Mouse (Mus musculus) forebrain, embryonic 12.5 days (tissue): ENCODE results near the gene Lrrc20. TPM values are rescaled to one million over a fixed set of nuclear protein-coding genes. Genes with fewer than 3 reads are reported as not detected.

Source experiments
- ATAC-seq: fragments of 200-750 bp; cut with Nextera tagmentation; 2 replicates; pipeline ENCODE4 v1.8.0; 2017; ENCODE audit warnings: moderate TSS enrichment; ENCODE audit not compliant: low FRiP score
- H3K27ac ChIP-seq: fragments of 300-500 bp; sonication (generic); 2 replicates; pipeline ENCODE4 v1.5.1; 2016; ENCODE audit warnings: mild to moderate bottlenecking
- H3K27me3 ChIP-seq: fragments of 300-500 bp; sonication (generic); 2 replicates; pipeline ENCODE4 v1.6.1; 2016; ENCODE audit warnings: mild to moderate bottlenecking
- H3K36me3 ChIP-seq: fragments of 300-500 bp; sonication (generic); replicated peaks from 2 replicates; pipeline ENCODE4 v1.6.1; 2016; ENCODE audit warnings: mild to moderate bottlenecking
- H3K4me1 ChIP-seq: fragments of 300-500 bp; sonication (generic); 2 replicates; pipeline ENCODE4 v1.6.1; 2016
- H3K4me2 ChIP-seq: fragments of 300-500 bp; sonication (generic); 2 replicates; pipeline ENCODE4 v1.6.1; 2016; ENCODE audit warnings: mild to moderate bottlenecking, moderate library complexity
- H3K4me3 ChIP-seq: fragments of 300-500 bp; sonication (generic); replicated peaks from 2 replicates; pipeline ENCODE4 v1.5.1; 2016; ENCODE audit warnings: mild to moderate bottlenecking
- H3K9ac ChIP-seq: fragments of 300-500 bp; sonication (generic); 2 replicates; pipeline ENCODE4 v1.6.1; 2016; ENCODE audit warnings: mild to moderate bottlenecking
- H3K9me3 ChIP-seq: fragments of 300-500 bp; sonication (generic); 2 replicates; pipeline ENCODE4 v1.6.1; 2016
- WGBS: fragments of 180-500 bp; shearing (Covaris S2); methylation state at CpG from one replicate; pipeline ENCODE4 v1.1.7; 2016; 5-methylcytosine and 5-hydroxymethylcytosine counted together
- polyA plus RNA-seq: library from polyadenylated mRNA; unstranded; fragments of >200 nt; fragmentation: Nextera tagmentation; extraction: Ambion mirVana; gene quantifications from 2 replicates; pipeline ENCODE4 v1.2.1, GENCODE M21; 2016

Lrrc20 gene
- polyA plus RNA-seq, 1 experiment from 2014 or later: 14.4 TPM

GRCm38 (mm10) chr10:61533285-61533684 lies 57.7 kb downstream of the Lrrc20 start:
- Histone ChIP-seq H3K27me3 (no peaks in the 10 kb centered on the region; the same call in 1 of the 2 replicates), H3K9ac (no peak overlapping the region), H3K4me2 (no peak overlapping the region), H3K9me3 (no peaks in the 10 kb centered on the region), H3K4me1 (peaks cover 64% of the 10 kb centered on the region), H3K27ac (peak overlapping the region; percentile 94; the same call in 1 of the 2 replicates), H3K4me3 (no peak overlapping the region), H3K36me3 (peaks cover 2% of the 10 kb centered on the region)
- no peak for ATAC-seq
- WGBS: 71% methylated on average over 7 of the region's 7 CpGs

GRCm38 (mm10) chr10:61534371-61535101 lies 58.9 kb downstream of the Lrrc20 start:
- Histone ChIP-seq H3K4me3 (no peak overlapping the region), H3K4me2 (peak overlapping the region; percentile 13; the same call in 1 of the 2 replicates), H3K9ac (no peak overlapping the region; the same call in 1 of the 2 replicates), H3K9me3 (no peaks in the 10 kb centered on the region), H3K36me3 (no peaks in the 10 kb centered on the region), H3K4me1 (peaks cover 69% of the 10 kb centered on the region), H3K27ac (peak overlapping the region; percentile 94), H3K27me3 (no peaks in the 10 kb centered on the region)
- WGBS: 26% methylated on average over 3 of the region's 3 CpGs
- peak; percentile 84 for ATAC-seq

GRCm38 (mm10) chr10:61535441-61535840 lies 59.8 kb downstream of the Lrrc20 start:
- Histone ChIP-seq H3K9ac (0 out of 2 replicates have a peak overlapping the region, but pooled peaks have one; percentile 7), H3K4me2 (no peak overlapping the region), H3K9me3 (no peaks in the 10 kb centered on the region), H3K36me3 (no peaks in the 10 kb centered on the region), H3K27me3 (no peaks in the 10 kb centered on the region), H3K4me1 (peaks cover 61% of the 10 kb centered on the region), H3K27ac (peak overlapping the region; percentile 94), H3K4me3 (no peak overlapping the region)
- ATAC-seq: no peak
- WGBS: 73% methylated on average over 4 of the region's 4 CpGs

GRCm38 (mm10) chr10:61536130-61537035 lies 60.8 kb downstream of the Lrrc20 start:
- Histone ChIP-seq H3K9ac (no peak overlapping the region), H3K4me2 (no peak overlapping the region), H3K27ac (peak overlapping the region; percentile 94), H3K4me1 (peaks cover 56% of the 10 kb centered on the region), H3K4me3 (no peak overlapping the region), H3K36me3 (no peaks in the 10 kb centered on the region), H3K9me3 (no peaks in the 10 kb centered on the region), H3K27me3 (no peaks in the 10 kb centered on the region)
- ATAC-seq: no peak
- 44% methylated on average over 20 of the region's 20 CpGs for WGBS

- Histone ChIP-seq H3K9ac (no peak overlapping the region), H3K4me1 (peaks cover 56% of the 10 kb centered on the region), H3K36me3 (0 out of 2 replicates have a peak, but pooled peaks cover 2% of the 10 kb centered on the region), H3K9me3 (no peaks in the 10 kb centered on the region), H3K27ac (peak overlapping the region; percentile 94; the same call in 1 of the 2 replicates), H3K4me3 (no peak overlapping the region), H3K27me3 (no peaks in the 10 kb centered on the region), H3K4me2 (no peak overlapping the region)
- no peak for ATAC-seq
- WGBS: 84% methylated on average over 5 of the region's 5 CpGs
Observed at GRCm38 (mm10) chr10:61537036-61537380, 61.4 kb downstream of the Lrrc20 start.

- Histone ChIP-seq H3K4me3 (no peak overlapping the region), H3K9me3 (no peaks in the 10 kb centered on the region), H3K36me3 (0 out of 2 replicates have a peak, but pooled peaks cover 2% of the 10 kb centered on the region), H3K4me2 (0 out of 2 replicates have a peak overlapping the region, but pooled peaks have one; percentile 8), H3K27ac (no peak overlapping the region), H3K4me1 (peaks cover 57% of the 10 kb centered on the region), H3K27me3 (no peaks in the 10 kb centered on the region), H3K9ac (no peak overlapping the region)
- WGBS: 17% methylated on average over 4 of the region's 4 CpGs
- no peak for ATAC-seq
Observed at GRCm38 (mm10) chr10:61538446-61538845, 62.8 kb downstream of the Lrrc20 start.

GRCm38 (mm10) chr10:61544127-61544862 lies 68.7 kb downstream of the Lrrc20 start:
- Histone ChIP-seq H3K4me3 (no peak overlapping the region), H3K27me3 (no peaks in the 10 kb centered on the region), H3K4me2 (no peak overlapping the region), H3K27ac (no peak overlapping the region), H3K9ac (no peak overlapping the region), H3K36me3 (0 out of 2 replicates have a peak, but pooled peaks cover 2% of the 10 kb centered on the region), H3K9me3 (no peaks in the 10 kb centered on the region), H3K4me1 (peaks cover 20% of the 10 kb centered on the region)
- ATAC-seq: 0 out of 2 replicates have a peak, but pooled peaks have one; percentile 17
- WGBS: 66% methylated on average over 12 of the region's 12 CpGs

GRCm38 (mm10) chr10:61544863-61545240 lies 69.3 kb downstream of the Lrrc20 start:
- peaks cover 20% of the 10 kb centered on the region for H3K4me1 ChIP-seq
- H3K9ac ChIP-seq: no peak overlapping the region
- no peaks in the 10 kb centered on the region for H3K9me3 ChIP-seq
- H3K36me3 ChIP-seq: 0 out of 2 replicates have a peak, but pooled peaks cover 2% of the 10 kb centered on the region
- no peak for ATAC-seq
- 82% methylated on average over 9 of the region's 9 CpGs for WGBS
- H3K4me3 ChIP-seq: no peak overlapping the region
- no peaks in the 10 kb centered on the region for H3K27me3 ChIP-seq
- no peak overlapping the region for H3K4me2 ChIP-seq
- no peak overlapping the region for H3K27ac ChIP-seq

GRCm38 (mm10) chr10:61550106-61550505 lies 74.5 kb downstream of the Lrrc20 start:
- 0 out of 2 replicates have a peak, but pooled peaks have one; percentile 49 for ATAC-seq
- no peaks in the 10 kb centered on the region for H3K9me3 ChIP-seq
- no peak overlapping the region for H3K4me3 ChIP-seq
- H3K4me2 ChIP-seq: no peak overlapping the region
- no peak overlapping the region for H3K27ac ChIP-seq
- H3K36me3 ChIP-seq: no peaks in the 10 kb centered on the region
- H3K9ac ChIP-seq: no peak overlapping the region
- peaks cover 6% of the 10 kb centered on the region for H3K4me1 ChIP-seq
- 76% methylated on average over 8 of the region's 8 CpGs for WGBS
- no peaks in the 10 kb centered on the region for H3K27me3 ChIP-seq

GRCm38 (mm10) chr10:61555155-61555554 lies 79.6 kb downstream of the Lrrc20 start:
- no peaks in the 10 kb centered on the region for H3K27me3 ChIP-seq
- H3K36me3 ChIP-seq: 0 out of 2 replicates have a peak, but pooled peaks cover 4% of the 10 kb centered on the region
- ATAC-seq: no peak
- no peak overlapping the region for H3K4me2 ChIP-seq
- H3K27ac ChIP-seq: no peak overlapping the region
- no peak overlapping the region for H3K4me3 ChIP-seq
- peaks cover 2% of the 10 kb centered on the region for H3K4me1 ChIP-seq
- H3K9me3 ChIP-seq: no peaks in the 10 kb centered on the region
- H3K9ac ChIP-seq: no peak overlapping the region
- whole genome bisulfite sequencing: 94% methylated on average over 6 of the region's 6 CpGs

GRCm38 (mm10) chr10:61558631-61559030 lies 83.0 kb downstream of the Lrrc20 start:
- H3K27ac ChIP-seq: no peak overlapping the region
- H3K9me3 ChIP-seq: no peaks in the 10 kb centered on the region
- H3K36me3 ChIP-seq: 0 out of 2 replicates have a peak, but pooled peaks cover 4% of the 10 kb centered on the region
- no peak for ATAC-seq
- H3K9ac ChIP-seq: no peak overlapping the region
- no peak overlapping the region for H3K4me3 ChIP-seq
- WGBS: 83% methylated on average over 2 of the region's 2 CpGs
- H3K4me1 ChIP-seq: no peaks in the 10 kb centered on the region
- H3K27me3 ChIP-seq: no peaks in the 10 kb centered on the region
- no peak overlapping the region for H3K4me2 ChIP-seq

- Histone ChIP-seq H3K4me1 (no peaks in the 10 kb centered on the region), H3K4me2 (no peak overlapping the region), H3K9me3 (no peaks in the 10 kb centered on the region), H3K27me3 (no peaks in the 10 kb centered on the region), H3K27ac (no peak overlapping the region), H3K4me3 (no peak overlapping the region), H3K9ac (no peak overlapping the region), H3K36me3 (0 out of 2 replicates have a peak, but pooled peaks cover 4% of the 10 kb centered on the region)
- no peak for ATAC-seq
Observed at GRCm38 (mm10) chr10:61559544-61559943, 83.9 kb downstream of the Lrrc20 start.
